Comparison of ENCODE assay signal across 9 mouse cellular contexts in genomic region chr3:88087688-88088087, GRCm38 (mm10). TPM values are rescaled to one million over a fixed set of nuclear protein-coding genes. Genes with fewer than 3 reads are reported as not detected.
A peak's percentile ranks its signal among the peaks of the same experiment; 100 is the strongest.
DNase-seq lines count a peak whose midpoint lies in the region; ATAC-seq lines count a peak whose summit lies in the region.
"Had no signal": no experiment of that assay in that cellular context is flagged by ENCODE, and none has a peak within 500 bp of the region (broad histone marks: within the 10 kb centered on the region; RNA-seq: fewer than 3 reads in every experiment).

No protein-coding gene starts in this region.

- peak; percentile 76 for DNase-seq in embryo, embryonic 10 days (ENCODE audit: low spot score)
- no peak for DNase-seq in embryo, embryonic 9.5 days (ENCODE audit: extremely low spot score)
- peak; percentile 33 for DNase-seq in neural tube, embryonic 11.5 days (ENCODE audit: low spot score)
- peak; percentile 60 for DNase-seq in embryo, embryonic 11 days
- peak; percentile 46 for DNase-seq in retina, postnatal 1 day
- DNase-seq in midbrain, embryonic 10.5 days (ENCODE audit: low spot score): no peak

- H3K4me2 ChIP-seq in neural tube, embryonic 11.5 days (ENCODE audit: low read depth): no peak overlapping the region
- no peak overlapping the region for H3K4me2 ChIP-seq in neural tube, embryonic 15.5 days

- 86% methylated on average over 1 of the region's 1 CpGs for WGBS in neural tube, embryonic 11.5 days
- WGBS in neural tube, embryonic 15.5 days: 83% methylated on average over 1 of the region's 1 CpGs
- WGBS in midbrain, embryonic 10.5 days: 69% methylated on average over 1 of the region's 1 CpGs

- H3K36me3 ChIP-seq in neural tube, embryonic 11.5 days (ENCODE audit: control insufficient read depth, insufficient read depth, low read length): peaks cover 7% of the 10 kb centered on the region
- H3K36me3 ChIP-seq in neural tube, embryonic 15.5 days: no peaks in the 10 kb centered on the region
- peaks cover 85% of the 10 kb centered on the region for H3K36me3 ChIP-seq in midbrain, embryonic 10.5 days

- no peak for ATAC-seq in neural tube, embryonic 11.5 days (ENCODE audit: insufficient read depth, low FRiP score, low TSS enrichment)
- no peak for ATAC-seq in neural tube, embryonic 15.5 days (ENCODE audit: low FRiP score)
- no peak for ATAC-seq in erythroblast, adult 5-6 weeks (replicated peaks; ENCODE audit: low FRiP score, poor library complexity, severe bottlenecking)

- no peak overlapping the region for H3K27ac ChIP-seq in neural tube, embryonic 11.5 days (ENCODE audit: low read depth, low read length)
- no peak overlapping the region for H3K27ac ChIP-seq in neural tube, embryonic 15.5 days (replicated peaks)
- H3K27ac ChIP-seq in midbrain, embryonic 10.5 days (replicated peaks): no peak overlapping the region

- H3K9me3 ChIP-seq in neural tube, embryonic 11.5 days (ENCODE audit: control insufficient read depth, low read length): no peaks in the 10 kb centered on the region
- no peaks in the 10 kb centered on the region for H3K9me3 ChIP-seq in neural tube, embryonic 15.5 days (replicated peaks)
- H3K9me3 ChIP-seq in midbrain, embryonic 10.5 days (replicated peaks): no peaks in the 10 kb centered on the region

- no peaks in the 10 kb centered on the region for H3K4me1 ChIP-seq in neural tube, embryonic 11.5 days (ENCODE audit: control insufficient read depth, insufficient read depth, low read length)
- peaks cover 3% of the 10 kb centered on the region; the same call in 1 of the 2 replicates for H3K4me1 ChIP-seq in neural tube, embryonic 15.5 days
- peaks cover 7% of the 10 kb centered on the region for H3K4me1 ChIP-seq in midbrain, embryonic 10.5 days

- no peaks in the 10 kb centered on the region for H3K27me3 ChIP-seq in neural tube, embryonic 11.5 days (ENCODE audit: control insufficient read depth, insufficient read depth, low read length)
- H3K27me3 ChIP-seq in neural tube, embryonic 15.5 days (replicated peaks): no peaks in the 10 kb centered on the region
- H3K27me3 ChIP-seq in midbrain, embryonic 10.5 days (ENCODE audit: low read depth, poor library complexity, severe bottlenecking): no peaks in the 10 kb centered on the region

- no peak overlapping the region for H3K4me3 ChIP-seq in neural tube, embryonic 11.5 days (ENCODE audit: low read depth, low read length)
- H3K4me3 ChIP-seq in neural tube, embryonic 15.5 days (replicated peaks): no peak overlapping the region
- no peak overlapping the region for H3K4me3 ChIP-seq in midbrain, embryonic 10.5 days

- no peak overlapping the region for H3K9ac ChIP-seq in neural tube, embryonic 11.5 days (ENCODE audit: low read length)
- no peak overlapping the region for H3K9ac ChIP-seq in neural tube, embryonic 15.5 days (replicated peaks)

RNA-seq across cellular contexts. Expression of gene Iqgap3, which starts 5.9 kb away (rescaled TPM):
- 15.9 and 17.8 TPM in 2 replicates for polyA plus RNA-seq in neural tube, embryonic 11.5 days (2014; fragmentation: Nextera tagmentation; extraction: Ambion mirVana)
- polyA plus RNA-seq in neural tube, embryonic 15.5 days (2015; fragmentation: Nextera tagmentation; extraction: Ambion mirVana): 2.8 and 4.9 TPM in 2 replicates
- 6.5 and 6.7 TPM in 2 replicates for total RNA-seq in erythroblast, adult 5-6 weeks (2015; ENCODE audit: low replicate concordance)
- total RNA-seq in erythroblast, adult 5-6 weeks (2017; ENCODE audit: low replicate concordance): 6.8 and 25.6 TPM in 2 replicates
- 22.6 and 24.6 TPM in 2 replicates for polyA plus RNA-seq in midbrain, embryonic 10.5 days (2016; fragmentation: Nextera tagmentation; extraction: Ambion mirVana)

RNA-seq across cellular contexts. Expression of gene Ttc24, which starts 9.6 kb away (rescaled TPM):
- polyA plus RNA-seq in neural tube, embryonic 11.5 days (2014; fragmentation: Nextera tagmentation; extraction: Ambion mirVana): not detected in 2 replicates
- 0.38 TPM in 1 of 2 replicates, not detected in the other for polyA plus RNA-seq in neural tube, embryonic 15.5 days (2015; fragmentation: Nextera tagmentation; extraction: Ambion mirVana)
- not detected in 2 replicates for total RNA-seq in erythroblast, adult 5-6 weeks (2015; ENCODE audit: low replicate concordance)
- total RNA-seq in erythroblast, adult 5-6 weeks (2017; ENCODE audit: low replicate concordance): not detected in 2 replicates
- not detected in 2 replicates for polyA plus RNA-seq in midbrain, embryonic 10.5 days (2016; fragmentation: Nextera tagmentation; extraction: Ambion mirVana)
- total RNA-seq: left cerebral cortex, postnatal 25 days had no signal

RNA-seq across cellular contexts. Expression of gene Naxe, which starts 29.4 kb away (rescaled TPM):
- 127 and 131 TPM in 2 replicates for polyA plus RNA-seq in neural tube, embryonic 11.5 days (2014; fragmentation: Nextera tagmentation; extraction: Ambion mirVana)
- polyA plus RNA-seq in neural tube, embryonic 15.5 days (2015; fragmentation: Nextera tagmentation; extraction: Ambion mirVana): 155 and 159 TPM in 2 replicates
- total RNA-seq in erythroblast, adult 5-6 weeks (2015; ENCODE audit: low replicate concordance): 8.8 and 14.2 TPM in 2 replicates
- 5.0 and 6.0 TPM in 2 replicates for total RNA-seq in erythroblast, adult 5-6 weeks (2017; ENCODE audit: low replicate concordance)
- 126 and 138 TPM in 2 replicates for polyA plus RNA-seq in midbrain, embryonic 10.5 days (2016; fragmentation: Nextera tagmentation; extraction: Ambion mirVana)

RNA-seq across cellular contexts. Expression of gene Gpatch4, which starts 44.8 kb away (rescaled TPM):
- polyA plus RNA-seq in neural tube, embryonic 11.5 days (2014; fragmentation: Nextera tagmentation; extraction: Ambion mirVana): 32.5 and 34.2 TPM in 2 replicates
- 36.6 and 42.6 TPM in 2 replicates for polyA plus RNA-seq in neural tube, embryonic 15.5 days (2015; fragmentation: Nextera tagmentation; extraction: Ambion mirVana)
- 2.9 and 4.6 TPM in 2 replicates for total RNA-seq in erythroblast, adult 5-6 weeks (2015; ENCODE audit: low replicate concordance)
- total RNA-seq in erythroblast, adult 5-6 weeks (2017; ENCODE audit: low replicate concordance): 4.7 and 7.2 TPM in 2 replicates
- 41.7 and 47.0 TPM in 2 replicates for polyA plus RNA-seq in midbrain, embryonic 10.5 days (2016; fragmentation: Nextera tagmentation; extraction: Ambion mirVana)

RNA-seq across cellular contexts. Expression of gene Mef2d, which starts 54.5 kb away (rescaled TPM):
- 16.6 and 18.1 TPM in 2 replicates for polyA plus RNA-seq in neural tube, embryonic 11.5 days (2014; fragmentation: Nextera tagmentation; extraction: Ambion mirVana)
- polyA plus RNA-seq in neural tube, embryonic 15.5 days (2015; fragmentation: Nextera tagmentation; extraction: Ambion mirVana): 14.3 and 20.3 TPM in 2 replicates
- 38.2 and 38.7 TPM in 2 replicates for total RNA-seq in erythroblast, adult 5-6 weeks (2015; ENCODE audit: low replicate concordance)
- 11.3 and 19.8 TPM in 2 replicates for total RNA-seq in erythroblast, adult 5-6 weeks (2017; ENCODE audit: low replicate concordance)
- 8.2 and 11.0 TPM in 2 replicates for polyA plus RNA-seq in midbrain, embryonic 10.5 days (2016; fragmentation: Nextera tagmentation; extraction: Ambion mirVana)

Comparison
In these comparisons a context has a peak if more than half of its experiments do, and no peak if none do; other contexts are left out.
1. DNase-seq: peak in embryo, embryonic 10 days (single experiment), neural tube, embryonic 11.5 days (single experiment), embryo, embryonic 11 days (single experiment) and retina, postnatal 1 day (single experiment); none in embryo, embryonic 9.5 days (single experiment) and midbrain, embryonic 10.5 days (single experiment).